Mouse (Mus musculus): ENCODE measurements around the gene Selenok. TPM values are rescaled to one million over a fixed set of nuclear protein-coding genes. Genes with fewer than 3 reads are reported as not detected.

Selenok gene
- polyA plus RNA-seq, 1 experiment, result 68.3 TPM

DNA sequence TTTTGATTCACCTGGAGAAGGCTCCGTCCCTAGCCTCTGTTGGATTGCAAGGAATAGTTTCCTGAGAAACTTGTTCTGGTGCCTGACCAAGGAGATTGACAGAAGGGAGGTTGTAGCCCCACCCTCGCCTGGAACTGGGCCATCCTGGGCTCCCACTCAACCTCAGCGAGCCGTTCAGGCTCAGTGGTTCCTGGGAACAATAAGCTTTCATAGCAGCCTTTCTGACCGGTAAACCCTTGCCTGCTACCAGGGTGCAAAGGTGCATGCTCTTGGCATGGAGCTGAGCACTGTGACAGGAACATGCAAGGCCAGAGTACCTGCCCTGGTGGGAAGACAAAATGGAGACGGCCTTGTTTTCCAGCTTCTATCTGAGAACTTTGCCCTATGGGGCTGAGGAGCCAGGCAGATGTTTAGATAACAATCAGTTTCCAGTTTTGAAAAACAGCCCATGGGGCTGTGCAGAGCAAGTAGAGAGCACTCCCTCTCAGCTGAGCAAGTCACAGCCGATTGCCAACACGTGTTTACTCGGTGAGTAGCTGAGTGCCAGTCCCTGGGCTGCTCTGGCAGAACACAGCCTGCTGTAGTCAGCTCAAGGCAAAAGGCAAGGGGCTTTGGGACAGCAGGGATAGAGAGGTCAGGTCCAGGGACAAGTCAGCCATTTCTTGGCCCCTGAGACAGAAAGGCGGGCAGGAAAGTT, 41.9 kb downstream of the Selenok start:
- Histone ChIP-seq H3K27me3 (replicated peaks; ENCODE audit: control insufficient read depth, insufficient read depth, low read length) (no peaks in the 10 kb centered on the region), H3K36me3 (ENCODE audit: control insufficient read depth, insufficient read depth, low read length) (no peaks in the 10 kb centered on the region; the same call in 1 of the 2 replicates), H3K4me3 (ENCODE audit: insufficient read depth, low read depth, low read length) (peak overlapping the region; percentile 77), H3K27ac (ENCODE audit: insufficient read depth, low read depth, low read length) (peak overlapping the region; percentile 98), H3K4me1 (ENCODE audit: control insufficient read depth, insufficient read depth, low read length) (peaks cover 33% of the 10 kb centered on the region)
- whole genome bisulfite sequencing, result 25% methylated on average over 10 of the region's 10 CpGs
- TF ChIP-seq POLR2A (IDR thresholded peaks at IDR 0.05; ENCODE audit: low read depth, low read length) (no peak), CTCF (conservative IDR thresholded peaks at IDR 0.05; ENCODE audit: insufficient read depth, insufficient read length, low read depth, low read length) (no peak)
- DNase-seq, result peak; percentile 98

DNA sequence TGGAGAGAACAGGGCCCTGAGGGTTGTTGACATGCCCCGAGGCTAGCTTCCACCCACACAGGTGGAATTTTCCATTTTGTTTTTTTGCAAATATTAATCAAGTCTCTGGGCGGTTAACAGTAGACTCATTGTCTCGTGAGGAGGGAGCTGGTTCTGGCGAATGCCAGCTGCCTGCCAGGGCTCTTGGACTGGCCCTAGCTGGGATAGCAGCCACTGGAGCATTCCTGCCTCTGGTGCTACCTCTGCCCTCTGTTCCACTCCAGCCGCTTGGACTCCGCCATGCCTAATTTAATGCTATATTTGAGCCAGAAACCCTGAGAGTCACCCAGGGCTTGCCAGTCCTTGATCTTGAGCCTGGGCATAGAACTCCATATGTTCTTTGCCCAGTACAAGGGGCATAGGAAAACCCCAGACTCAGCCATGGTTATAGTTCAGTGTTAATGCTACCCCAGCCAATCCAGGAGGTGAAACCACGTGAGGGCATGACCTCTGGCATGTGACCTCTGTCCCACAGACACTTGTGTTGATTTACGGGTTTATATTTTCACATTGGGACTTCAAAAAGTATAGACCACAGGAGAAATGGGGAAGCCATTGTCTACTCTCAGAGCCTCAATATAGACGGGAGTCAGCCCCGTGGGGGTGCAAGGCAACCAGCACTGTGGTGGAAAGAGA, 43.9 kb downstream of the Selenok start:
- TF ChIP-seq CTCF (conservative IDR thresholded peaks at IDR 0.05; ENCODE audit: insufficient read depth, insufficient read length, low read depth, low read length) (no peak), POLR2A (IDR thresholded peaks at IDR 0.05; ENCODE audit: low read depth, low read length) (no peak)
- DNase-seq, result peak; percentile 96
- no peaks in the 10 kb centered on the region for H3K27me3 ChIP-seq (replicated peaks; ENCODE audit: control insufficient read depth, insufficient read depth, low read length)
- H3K4me1 ChIP-seq (ENCODE audit: control insufficient read depth, insufficient read depth, low read length), result peaks cover 48% of the 10 kb centered on the region
- 29% methylated on average over 10 of the region's 10 CpGs for WGBS
- H3K36me3 ChIP-seq (ENCODE audit: control insufficient read depth, insufficient read depth, low read length), result no peaks in the 10 kb centered on the region; the same call in 1 of the 2 replicates
- H3K27ac ChIP-seq (ENCODE audit: insufficient read depth, low read depth, low read length), result peak overlapping the region; percentile 97
- no peak overlapping the region for H3K4me3 ChIP-seq (ENCODE audit: insufficient read depth, low read depth, low read length)

DNA sequence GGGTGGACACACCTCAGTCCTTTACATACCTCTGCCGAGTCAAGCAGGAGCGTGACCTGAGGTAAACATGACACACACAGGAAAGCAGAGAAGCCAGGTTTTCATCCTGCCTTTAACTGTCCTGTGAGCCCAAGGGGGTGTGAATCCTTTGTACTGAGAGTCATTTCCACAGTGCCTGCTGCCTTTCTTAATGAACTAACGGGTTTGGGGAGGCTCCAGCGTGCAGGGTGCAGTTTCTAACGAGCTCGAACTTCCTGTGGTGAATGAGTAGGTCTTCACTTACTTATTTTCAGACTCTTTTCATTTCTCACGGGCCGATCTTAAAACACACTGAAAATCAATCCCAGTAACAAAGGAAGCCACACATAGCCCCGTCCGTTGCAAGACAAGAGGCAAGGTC, 46.4 kb downstream of the Selenok start:
- no peak for DNase-seq
- peaks cover 71% of the 10 kb centered on the region for H3K4me1 ChIP-seq (ENCODE audit: control insufficient read depth, insufficient read depth, low read length)
- H3K27me3 ChIP-seq (replicated peaks; ENCODE audit: control insufficient read depth, insufficient read depth, low read length), result no peaks in the 10 kb centered on the region
- WGBS, result 25% methylated on average over 10 of the region's 10 CpGs
- no peaks in the 10 kb centered on the region; the same call in 1 of the 2 replicates for H3K36me3 ChIP-seq (ENCODE audit: control insufficient read depth, insufficient read depth, low read length)
- peak overlapping the region; percentile 47 for H3K27ac ChIP-seq (ENCODE audit: insufficient read depth, low read depth, low read length)
- TF ChIP-seq POLR2A (IDR thresholded peaks at IDR 0.05; ENCODE audit: low read depth, low read length) (no peak), CTCF (conservative IDR thresholded peaks at IDR 0.05; ENCODE audit: insufficient read depth, insufficient read length, low read depth, low read length) (no peak)
- no peak overlapping the region for H3K4me3 ChIP-seq (ENCODE audit: insufficient read depth, low read depth, low read length)

DNA sequence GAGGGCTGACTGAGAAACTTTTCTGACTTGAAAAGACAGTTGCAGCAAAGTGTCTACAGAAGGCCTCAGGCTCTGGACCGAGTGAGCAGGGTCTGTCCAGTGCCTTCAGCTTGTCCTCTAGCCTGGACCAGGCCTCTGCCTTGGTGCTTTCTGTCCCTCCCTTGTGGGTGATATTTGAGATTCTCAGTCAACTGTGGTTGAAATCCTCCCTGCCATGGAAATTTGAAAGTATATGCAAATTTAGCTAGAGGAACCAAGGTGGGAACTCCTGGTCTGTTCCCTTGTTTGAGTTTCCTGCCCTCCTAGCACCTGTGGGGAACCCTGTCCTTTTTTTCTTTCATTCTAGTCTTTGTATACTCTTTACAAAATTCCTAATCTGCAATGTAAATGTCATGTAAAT, 46.9 kb downstream of the Selenok start:
- DNase-seq, result peak; percentile 25
- Histone ChIP-seq H3K27me3 (replicated peaks; ENCODE audit: control insufficient read depth, insufficient read depth, low read length) (no peaks in the 10 kb centered on the region), H3K4me3 (ENCODE audit: insufficient read depth, low read depth, low read length) (no peak overlapping the region), H3K4me1 (ENCODE audit: control insufficient read depth, insufficient read depth, low read length) (peaks cover 76% of the 10 kb centered on the region), H3K36me3 (ENCODE audit: control insufficient read depth, insufficient read depth, low read length) (no peaks in the 10 kb centered on the region; the same call in 1 of the 2 replicates), H3K27ac (ENCODE audit: insufficient read depth, low read depth, low read length) (peak overlapping the region; percentile 47)
- TF ChIP-seq CTCF (conservative IDR thresholded peaks at IDR 0.05; ENCODE audit: insufficient read depth, insufficient read length, low read depth, low read length), result no peak
- no peak for TF ChIP-seq POLR2A (IDR thresholded peaks at IDR 0.05; ENCODE audit: low read depth, low read length)
- WGBS, result 29% methylated on average over 1 of the region's 1 CpGs

DNA sequence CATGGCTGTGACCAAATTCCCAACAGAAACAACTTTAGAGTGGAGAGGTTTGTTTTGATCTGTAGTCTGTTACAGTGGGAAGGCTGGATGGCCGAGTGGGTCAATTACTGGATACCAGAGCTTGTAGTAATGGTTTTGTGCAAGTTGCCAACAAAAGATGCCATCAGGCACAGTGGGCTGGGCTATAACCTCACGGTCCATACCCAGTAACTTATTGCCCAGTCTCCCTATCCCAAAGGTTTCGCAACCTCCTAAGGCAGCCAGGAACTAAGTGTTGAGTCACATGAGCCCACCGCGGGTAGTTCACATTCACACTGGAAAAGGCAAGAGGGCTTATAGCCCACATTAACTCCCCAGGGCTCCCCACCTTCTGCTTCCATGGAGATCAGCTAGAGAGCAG, 48.6 kb downstream of the Selenok start:
- no peak for TF ChIP-seq CTCF (conservative IDR thresholded peaks at IDR 0.05; ENCODE audit: insufficient read depth, insufficient read length, low read depth, low read length)
- Histone ChIP-seq H3K4me1 (ENCODE audit: control insufficient read depth, insufficient read depth, low read length) (peaks cover 77% of the 10 kb centered on the region), H3K27me3 (replicated peaks; ENCODE audit: control insufficient read depth, insufficient read depth, low read length) (no peaks in the 10 kb centered on the region), H3K27ac (ENCODE audit: insufficient read depth, low read depth, low read length) (peak overlapping the region; percentile 55), H3K36me3 (ENCODE audit: control insufficient read depth, insufficient read depth, low read length) (no peaks in the 10 kb centered on the region), H3K4me3 (ENCODE audit: insufficient read depth, low read depth, low read length) (no peak overlapping the region)
- 39% methylated on average over 5 of the region's 5 CpGs for WGBS
- DNase-seq, result peak; percentile 54

DNA sequence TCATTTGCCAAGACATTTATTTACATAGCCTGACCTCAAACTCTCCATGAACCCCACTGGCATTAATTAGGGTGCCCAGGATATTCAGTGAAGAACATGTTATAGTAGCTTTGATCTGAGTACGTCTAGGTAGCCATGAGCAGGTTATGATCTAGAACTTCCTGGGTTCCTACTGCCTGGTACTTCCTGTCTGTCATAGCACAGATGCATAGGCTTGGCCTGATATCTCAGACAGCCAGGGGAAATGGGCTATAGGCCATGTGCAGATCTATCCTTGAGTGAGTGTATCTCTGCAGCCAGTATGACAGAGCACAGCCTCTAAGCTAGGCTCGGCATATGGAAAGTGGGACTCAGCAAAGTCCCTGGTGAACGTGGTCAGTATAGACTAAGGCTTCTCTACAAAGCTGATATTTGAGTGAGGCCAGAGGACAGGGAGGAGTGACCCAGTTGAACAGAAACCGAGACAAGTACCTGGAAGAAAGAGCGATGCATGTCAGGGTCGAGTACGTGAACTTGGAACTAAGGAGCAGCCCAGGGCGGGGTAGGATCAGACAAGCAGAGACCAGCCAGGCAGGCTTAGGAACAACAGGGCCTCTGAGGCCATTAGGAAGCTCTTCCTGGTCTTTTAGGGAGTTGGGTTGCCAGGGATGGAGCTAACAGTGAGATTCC, 49.8 kb downstream of the Selenok start:
- Histone ChIP-seq H3K4me1 (ENCODE audit: control insufficient read depth, insufficient read depth, low read length) (peaks cover 69% of the 10 kb centered on the region), H3K4me3 (ENCODE audit: insufficient read depth, low read depth, low read length) (no peak overlapping the region), H3K36me3 (ENCODE audit: control insufficient read depth, insufficient read depth, low read length) (no peaks in the 10 kb centered on the region), H3K27me3 (replicated peaks; ENCODE audit: control insufficient read depth, insufficient read depth, low read length) (no peaks in the 10 kb centered on the region), H3K27ac (ENCODE audit: insufficient read depth, low read depth, low read length) (peak overlapping the region; percentile 98)
- peak; percentile 88 for DNase-seq
- no peak for TF ChIP-seq CTCF (conservative IDR thresholded peaks at IDR 0.05; ENCODE audit: insufficient read depth, insufficient read length, low read depth, low read length)
- 48% methylated on average over 8 of the region's 8 CpGs for WGBS

DNA sequence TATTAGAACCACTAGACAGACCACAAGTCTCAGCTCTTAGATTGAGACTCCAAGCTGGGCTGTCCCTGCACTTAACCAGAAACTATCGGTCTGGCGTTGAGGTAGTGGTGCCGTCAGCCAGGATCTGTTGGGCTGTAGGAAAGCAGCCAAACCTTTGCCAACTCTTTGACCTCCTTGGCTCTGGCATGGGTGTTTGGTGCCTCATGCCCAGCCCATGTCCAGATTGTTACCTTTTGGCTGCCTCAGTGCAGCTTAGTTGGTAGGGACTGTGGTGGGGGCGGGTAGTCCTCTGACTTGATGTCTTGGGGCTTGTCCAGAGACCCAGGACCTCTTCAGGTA, 50.3 kb downstream of the Selenok start:
- peak overlapping the region; percentile 98 for H3K27ac ChIP-seq (ENCODE audit: insufficient read depth, low read depth, low read length)
- DNase-seq, result peak; percentile 83
- TF ChIP-seq CTCF (conservative IDR thresholded peaks at IDR 0.05; ENCODE audit: insufficient read depth, insufficient read length, low read depth, low read length), result no peak
- TF ChIP-seq POLR2A (IDR thresholded peaks at IDR 0.05; ENCODE audit: low read depth, low read length), result no peak
- 47% methylated on average over 4 of the region's 4 CpGs for WGBS
- H3K4me3 ChIP-seq (ENCODE audit: insufficient read depth, low read depth, low read length), result no peak overlapping the region
- H3K4me1 ChIP-seq (ENCODE audit: control insufficient read depth, insufficient read depth, low read length), result peaks cover 66% of the 10 kb centered on the region
- H3K36me3 ChIP-seq (ENCODE audit: control insufficient read depth, insufficient read depth, low read length), result no peaks in the 10 kb centered on the region
- H3K27me3 ChIP-seq (replicated peaks; ENCODE audit: control insufficient read depth, insufficient read depth, low read length), result no peaks in the 10 kb centered on the region
